8 mouse cellular contexts compared by ENCODE assay signal in the genomic region with DNA sequence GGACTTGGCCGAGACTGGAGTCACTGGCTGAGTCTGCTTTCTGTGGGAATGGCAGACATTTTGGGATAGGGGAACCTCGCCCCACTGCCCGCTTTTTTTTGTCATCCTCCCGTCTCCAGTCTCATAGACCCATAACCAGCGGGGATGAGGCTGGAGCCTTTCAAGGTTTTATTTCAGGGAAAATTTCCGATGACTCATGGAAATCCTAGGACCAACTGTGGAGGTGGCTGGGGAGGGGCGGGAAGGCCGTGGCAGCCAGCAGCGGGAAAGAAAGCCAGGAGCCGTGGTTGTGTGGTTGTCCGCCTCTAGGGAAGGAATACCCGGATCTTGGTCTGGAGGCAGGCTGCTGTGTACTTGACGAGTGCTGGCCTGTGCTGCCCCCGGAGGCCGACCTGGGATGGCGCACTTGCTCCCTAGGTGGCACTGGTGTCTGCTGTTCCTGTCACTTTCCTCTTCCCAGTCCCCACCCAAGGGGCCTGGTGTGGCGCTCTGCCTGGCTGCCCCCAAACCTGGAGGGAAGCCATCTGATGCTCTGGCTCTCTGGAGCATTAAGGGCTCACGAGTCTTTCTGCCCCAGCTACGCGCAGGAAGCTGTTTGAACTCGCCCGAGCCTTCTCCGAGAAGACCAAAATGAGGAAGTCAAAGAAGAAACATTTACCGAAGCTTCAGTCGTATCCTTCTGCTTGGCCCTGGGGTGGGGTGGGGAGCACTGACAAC. TPM values are rescaled to one million over a fixed set of nuclear protein-coding genes. Genes with fewer than 3 reads are reported as not detected.
DNase-seq lines count a peak whose midpoint lies in the region; ATAC-seq and TF ChIP-seq lines count a peak whose summit lies in the region.

No protein-coding gene starts in this region.

- peaks cover 16% of the 10 kb centered on the region for H3K4me1 ChIP-seq in hindbrain, embryonic 16.5 days (ENCODE audit: control insufficient read depth, insufficient read depth, low read depth, low read length)

- in situ Hi-C loops in Patski (cut with MboI; ENCODE audit: low pct_unique_long_range_greater_than_20kb) = no loop called here

- H3K36me3 ChIP-seq in hindbrain, embryonic 16.5 days (ENCODE audit: control insufficient read depth, insufficient read depth, low read length) = peaks cover 8% of the 10 kb centered on the region; the same call in 1 of the 2 replicates

- POLR2A ChIA-PET in Patski (lab: Charles Lee) = interaction anchor here (1.0 to 1.7 kb wide), 7 partner anchors 14 to 199 kb away, joined by 3 to 6 read pairs (median 5); no protein-coding TSS in a partner anchor

- H3K4me3 ChIP-seq in hindbrain, embryonic 16.5 days (ENCODE audit: low read length) = no peak overlapping the region

- peak overlapping the region; percentile 42 for H3K4me2 ChIP-seq in hindbrain, embryonic 16.5 days (ENCODE audit: low read length)

- CTCF ChIA-PET in Patski (lab: Charles Lee) = interaction anchor here (0.7 to 1.9 kb wide), 7 partner anchors 10 to 128 kb away, joined by 3 to 6 read pairs (median 4); no protein-coding TSS in a partner anchor

- H3K9ac ChIP-seq in hindbrain, embryonic 16.5 days (ENCODE audit: low read depth, low read length) = peak overlapping the region; percentile 49

- TF ChIP-seq CTCF in Patski (IDR thresholded peaks at IDR 0.05) = peak; percentile 98

- peak; percentile 84 for ATAC-seq in Patski
- peak; percentile 93 for ATAC-seq in hindbrain, embryonic 16.5 days

- H3K27me3 ChIP-seq in Patski = no peaks in the 10 kb centered on the region
- peaks cover 18% of the 10 kb centered on the region for H3K27me3 ChIP-seq in hindbrain, embryonic 16.5 days (replicated peaks; ENCODE audit: control insufficient read depth, insufficient read depth, low read length)

- no peaks in the 10 kb centered on the region for H3K9me3 ChIP-seq in hindbrain, embryonic 16.5 days (ENCODE audit: control insufficient read depth, low read length)

- peak overlapping the region; percentile 39; the same call in 1 of the 2 replicates for H3K27ac ChIP-seq in hindbrain, embryonic 16.5 days (ENCODE audit: low read depth, low read length)

- peak; percentile 68 for DNase-seq in Patski (ENCODE audit: low read depth, low spot score)
- DNase-seq in cerebellum, postnatal 14 days = peak; percentile 89 to 91
- peak; percentile 93 for DNase-seq in gastrocnemius, adult 18-20 months (ENCODE audit: low spot score)
- DNase-seq in left cerebral cortex, adult 18-20 months (ENCODE audit: low spot score in 2 of 2) = peak; percentile 77 to 87
- DNase-seq in lung, postnatal 4 days = peak; percentile 91 to 93
- DNase-seq in retina, postnatal 1 day = peak; percentile 95
- peak; percentile 84 for DNase-seq in thymus, postnatal 4 days

- 7% methylated on average over 25 of the region's 25 CpGs for WGBS in hindbrain, embryonic 16.5 days

RNA-seq across cellular contexts. Expression of a gene that starts 16.6 kb away (rescaled TPM):
- polyA plus RNA-seq in Patski (2021) = 105 TPM
- 100 to 1,000 TPM; 147 to 169 TPM for total RNA-seq in gastrocnemius, adult 18-20 months (2021)
- 61.1 and 68.8 TPM in 2 replicates for polyA plus RNA-seq in hindbrain, embryonic 16.5 days (2015; fragmentation: Nextera tagmentation; extraction: Ambion mirVana)
- total RNA-seq in left cerebral cortex, adult 18-20 months (2021) = 10 to 100 TPM; 64.4 to 71.4 TPM
